Mouse (Mus musculus): ENCODE measurements around the gene Banp. TPM values are rescaled to one million over a fixed set of nuclear protein-coding genes. Genes with fewer than 3 reads are reported as not detected.

Banp gene
- polyA plus RNA-seq (2015; fragmentation: Nextera tagmentation; extraction: Ambion mirVana), result 29.4 and 38.9 TPM in 2 replicates

- no peak for DNase-seq (ENCODE audit: low spot score)
Measured at GRCm38 (mm10) chr8:121949222-121949800, at the start of gene Banp. Gene Banp, plus strand, starts transcription at chr8:121949750.

GRCm38 (mm10) chr8:121901498-121902236 lies 47.9 kb upstream of the Banp start:
- no peak for DNase-seq (ENCODE audit: low spot score)

- DNase-seq (ENCODE audit: low spot score), result no peak
Measured at GRCm38 (mm10) chr8:121903977-121904376, 45.6 kb upstream of the Banp start.

GRCm38 (mm10) chr8:121904999-121905398 lies 44.6 kb upstream of the Banp start:
- no peak for DNase-seq (ENCODE audit: low spot score)

- DNase-seq (ENCODE audit: low spot score), result no peak
Measured at GRCm38 (mm10) chr8:121905420-121905819, 44.1 kb upstream of the Banp start.

GRCm38 (mm10) chr8:121905864-121906263 lies 43.7 kb upstream of the Banp start:
- DNase-seq (ENCODE audit: low spot score), result no peak

GRCm38 (mm10) chr8:121906542-121907512 lies 42.7 kb upstream of the Banp start:
- peak; percentile 34 for DNase-seq (ENCODE audit: low spot score)

- DNase-seq (ENCODE audit: low spot score), result peak; percentile 98
Measured at GRCm38 (mm10) chr8:121907587-121908248, 41.8 kb upstream of the Banp start, which contains the start of gene Slc7a5. Gene Slc7a5, minus strand, starts transcription at chr8:121907694.

- DNase-seq (ENCODE audit: low spot score), result peak; percentile 24
Measured at GRCm38 (mm10) chr8:121908378-121909147, 41.0 kb upstream of the Banp start.

GRCm38 (mm10) chr8:121909148-121909541 lies 40.4 kb upstream of the Banp start:
- DNase-seq (ENCODE audit: low spot score), result no peak

- peak; percentile 86 for DNase-seq (ENCODE audit: low spot score)
Measured at GRCm38 (mm10) chr8:121909663-121910062, 39.9 kb upstream of the Banp start.

GRCm38 (mm10) chr8:121911400-121911799 lies 38.1 kb upstream of the Banp start:
- DNase-seq (ENCODE audit: low spot score), result no peak

- DNase-seq (ENCODE audit: low spot score), result no peak
Measured at GRCm38 (mm10) chr8:121911987-121912386, 37.6 kb upstream of the Banp start.

GRCm38 (mm10) chr8:121912831-121913230 lies 36.7 kb upstream of the Banp start:
- no peak for DNase-seq (ENCODE audit: low spot score)

- DNase-seq (ENCODE audit: low spot score), result no peak
Measured at GRCm38 (mm10) chr8:121913378-121913777, 36.2 kb upstream of the Banp start.

- DNase-seq (ENCODE audit: low spot score), result no peak
Measured at GRCm38 (mm10) chr8:121919158-121919557, 30.4 kb upstream of the Banp start.

GRCm38 (mm10) chr8:121919731-121920130 lies 29.8 kb upstream of the Banp start:
- no peak for DNase-seq (ENCODE audit: low spot score)

GRCm38 (mm10) chr8:121921582-121921981 lies 28.0 kb upstream of the Banp start:
- no peak for DNase-seq (ENCODE audit: low spot score)

- DNase-seq (ENCODE audit: low spot score), result no peak
Measured at GRCm38 (mm10) chr8:121922101-121922500, 27.4 kb upstream of the Banp start.

- no peak for DNase-seq (ENCODE audit: low spot score)
Measured at GRCm38 (mm10) chr8:121924681-121925080, 24.9 kb upstream of the Banp start.

Measured in thymus, postnatal 0 days (tissue).